Mouse (Mus musculus) spleen, adult 2 months (tissue): ENCODE measurements around the gene Galr2.

Experiments used
- CTCF ChIP-seq: fragments of 200-500 bp; IDR thresholded peaks from 2 replicates; pipeline ENCODE4 v1.5.1; 2011; ENCODE audit warnings: mild to moderate bottlenecking, inconsistent platforms; ENCODE audit not compliant: insufficient read depth, insufficient read length, insufficient replicate concordance; ENCODE audit errors: extremely low read depth
- POLR2A ChIP-seq: fragments of 200-500 bp; IDR thresholded peaks from 2 replicates; pipeline ENCODE4 v1.6.1; 2011; ENCODE audit warnings: low read depth, low read length, inconsistent platforms

GRCm38 (mm10) chr11:116285770-116286191, 5.0 kb downstream of the Galr2 start:
- TF ChIP-seq CTCF (no peak), POLR2A (no peak)
